Mouse (Mus musculus) B cell, adult 62 days (primary cell): Measurements from ENCODE around the gene Mia3. TPM values are rescaled to one million over a fixed set of nuclear protein-coding genes. Genes with fewer than 3 reads are reported as not detected.

Experiments used
- total RNA-seq: library from RNA; stranded (reverse); gene quantifications from 4 replicates; pipeline ENCODE4 v1.2.4, GENCODE M21; 2023

Gene Mia3
- total RNA-seq = 183 to 194 TPM (median 190 TPM) in 4 replicates

GRCm38 (mm10) chr1:183369427-183370014 is at the start of gene Mia3:
Mia3 (minus strand) TSS chr1:183369553.

GRCm38 (mm10) chr1:183417873-183418272 is 48.5 kb upstream of the Mia3 start, which contains the start of gene Hhipl2:
Hhipl2 (plus strand) TSS chr1:183418215.

GRCm38 (mm10) chr1:183388426-183389406 is 19.4 kb upstream of the Mia3 start, which contains the start of gene Taf1a:
Taf1a (plus strand) TSS chr1:183388981.

GRCm38 (mm10) chr1:183296877-183297383 is 72.4 kb downstream of the Mia3 start, which contains the start of gene Brox:
Brox (minus strand) TSS chr1:183297269.

GRCm38 (mm10) chr1:183296465-183296864 is 72.9 kb downstream of the Mia3 start, which contains the start of gene Aida:
Aida (plus strand) TSS chr1:183296590.

Other genes starting within 250 kb of the Mia3 start
- gene Disp1, start 148.0 kb downstream of the Mia3 start, total RNA-seq = 12.8 to 18.1 TPM (median 13.5 TPM) in 4 replicates
- gene Aida, start 73.0 kb downstream of the Mia3 start, total RNA-seq = 65.9 to 78.6 TPM (median 75.2 TPM) in 4 replicates
- gene Brox, start 72.3 kb downstream of the Mia3 start, total RNA-seq = 69.6 to 79.1 TPM (median 77.2 TPM) in 4 replicates
- 18.5 to 26.8 TPM (median 22.1 TPM) in 4 replicates for gene Taf1a, start 19.4 kb upstream of the Mia3 start, total RNA-seq
- gene Hhipl2, start 48.7 kb upstream of the Mia3 start, total RNA-seq = not detected in 4 replicates